Mouse (Mus musculus) retina, adult 2 months (tissue): ENCODE data around the gene Gprc5b.

ENCODE experiments used
- DNase-seq: peaks from one replicate; pipeline ENCODE4 v3.0.0-alpha.2; 2012; ENCODE audit warnings: low read depth, low spot score

Gprc5b gene

GRCm38 (mm10) chr7:118995007-118995406, at the start of gene Gprc5b:
Gprc5b (minus strand) TSS chr7:118995211.
- DNase-seq = peak; percentile 33

GRCm38 (mm10) chr7:119041502-119041901, 46.5 kb upstream of the Gprc5b start:
- no peak for DNase-seq

GRCm38 (mm10) chr7:119037581-119037980, 42.6 kb upstream of the Gprc5b start:
- no peak for DNase-seq

- DNase-seq = no peak
These were observed 39.4 kb upstream of the Gprc5b start for GRCm38 (mm10) chr7:119034243-119034961.

GRCm38 (mm10) chr7:119023394-119023921, 28.4 kb upstream of the Gprc5b start:
- DNase-seq = peak; percentile 44

GRCm38 (mm10) chr7:119022238-119023156, 27.5 kb upstream of the Gprc5b start:
- DNase-seq = no peak

- DNase-seq = no peak
These were observed 24.5 kb upstream of the Gprc5b start for GRCm38 (mm10) chr7:119019537-119019936.

- DNase-seq = no peak
These were observed 20.7 kb upstream of the Gprc5b start for GRCm38 (mm10) chr7:119015736-119016135.

GRCm38 (mm10) chr7:119010854-119011529, 16.0 kb upstream of the Gprc5b start:
- DNase-seq = peak; percentile 40

GRCm38 (mm10) chr7:119002501-119002900, 7.5 kb upstream of the Gprc5b start:
- DNase-seq = no peak

- no peak for DNase-seq
These were observed 7.0 kb upstream of the Gprc5b start for GRCm38 (mm10) chr7:119001965-119002364.

GRCm38 (mm10) chr7:118999857-119000256, 4.8 kb upstream of the Gprc5b start:
- no peak for DNase-seq

- DNase-seq = peak; percentile 60
These were observed 1.3 kb upstream of the Gprc5b start for GRCm38 (mm10) chr7:118996137-118996837.

GRCm38 (mm10) chr7:118995671-118996070, 660 bp upstream of the Gprc5b start:
- no peak for DNase-seq

- DNase-seq = no peak
These were observed 674 bp downstream of the Gprc5b start for GRCm38 (mm10) chr7:118994231-118994842.

- DNase-seq = no peak
These were observed 1.3 kb downstream of the Gprc5b start for GRCm38 (mm10) chr7:118993597-118994230.

- DNase-seq = no peak
These were observed 2.2 kb downstream of the Gprc5b start for GRCm38 (mm10) chr7:118992623-118993405.

- DNase-seq = no peak
These were observed 2.9 kb downstream of the Gprc5b start for GRCm38 (mm10) chr7:118992080-118992560.

GRCm38 (mm10) chr7:118991341-118991884, 3.6 kb downstream of the Gprc5b start:
- DNase-seq = no peak
